Mouse (Mus musculus) heart, adult 8-10 months (tissue): ENCODE results near the gene Galnt7. TPM values are rescaled to one million over a fixed set of nuclear protein-coding genes. Genes with fewer than 3 reads are reported as not detected.

ENCODE experiments used
- DNase-seq: peaks from one replicate; pipeline ENCODE4 v3.0.0; 2022; ENCODE audit warnings: low spot score
- total RNA-seq, 4 experiments: library from RNA; stranded (reverse); gene quantifications; 2 replicates each; pipeline ENCODE4 v1.2.4; 2022

The Galnt7 gene
- total RNA-seq, 4 experiments from 2014 or later: 3.9 to 5.2 (median 4.9) TPM

DNA sequence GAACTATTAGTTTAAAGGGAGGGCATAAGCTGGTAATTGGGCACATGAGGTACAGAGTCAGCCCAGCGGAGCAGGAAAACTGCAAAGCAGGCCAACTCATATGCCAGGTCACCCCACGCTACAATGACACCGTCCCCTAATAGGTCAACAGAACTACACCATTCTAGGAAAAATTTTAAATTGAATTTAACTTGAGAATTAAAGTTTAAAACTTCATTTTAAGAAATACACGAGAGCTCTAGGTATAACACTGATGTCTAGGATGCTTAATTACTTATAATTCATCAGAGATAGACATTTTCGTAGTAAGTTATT lies 67.7 kb downstream of the Galnt7 start:
- no peak for DNase-seq

DNA sequence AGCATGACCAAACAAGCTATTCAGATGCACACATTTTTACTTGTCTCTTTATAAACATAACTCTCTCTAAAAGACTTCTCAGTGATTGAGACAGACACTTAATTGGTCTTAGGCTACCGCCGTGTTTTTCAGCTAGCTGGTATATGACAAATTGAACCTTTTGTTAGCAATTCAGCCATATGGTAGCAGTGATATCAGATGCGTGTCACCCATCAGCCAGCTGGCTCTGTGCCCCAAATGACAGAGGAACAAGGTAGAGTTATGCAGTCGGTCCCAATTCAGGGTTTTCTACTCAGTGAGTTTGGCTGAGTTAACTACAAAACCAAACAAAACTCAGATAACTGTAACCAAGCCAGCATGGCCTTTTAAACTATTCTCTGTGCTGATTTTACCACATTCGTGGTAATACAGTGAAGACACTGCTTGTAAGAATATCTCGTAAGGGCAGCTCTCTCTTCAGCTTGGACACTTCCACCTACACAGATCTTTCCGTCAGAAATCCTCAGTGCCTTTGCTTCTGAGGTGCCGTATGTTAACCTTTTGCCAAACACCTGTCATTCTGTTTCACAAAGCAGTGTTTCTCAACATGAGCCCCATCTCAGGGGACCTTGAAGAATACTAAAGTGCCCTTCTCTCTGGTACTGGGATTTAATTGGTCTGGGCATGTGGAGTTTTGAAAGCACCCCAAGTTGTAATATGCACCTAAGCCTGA lies 68.3 kb downstream of the Galnt7 start:
- DNase-seq: no peak

DNA sequence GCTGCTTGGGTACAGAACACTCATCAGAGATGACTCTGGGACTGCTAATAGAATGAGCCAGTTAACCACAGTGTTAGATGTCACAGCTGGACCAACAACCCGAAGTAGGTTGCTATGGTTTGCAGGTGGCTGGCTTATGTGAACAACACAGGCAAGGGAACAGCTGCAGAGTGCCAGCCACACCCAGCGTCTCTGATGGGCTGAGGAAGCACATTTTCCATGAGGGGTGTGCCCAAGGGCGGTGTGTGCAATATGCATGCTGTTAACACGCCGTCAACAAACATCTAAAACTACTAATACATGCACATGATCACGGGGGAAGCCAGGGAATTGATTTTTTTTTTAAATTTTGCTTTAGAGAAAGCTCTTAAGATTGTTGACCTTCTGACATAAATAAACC lies 73.0 kb downstream of the Galnt7 start:
- DNase-seq: no peak

DNA sequence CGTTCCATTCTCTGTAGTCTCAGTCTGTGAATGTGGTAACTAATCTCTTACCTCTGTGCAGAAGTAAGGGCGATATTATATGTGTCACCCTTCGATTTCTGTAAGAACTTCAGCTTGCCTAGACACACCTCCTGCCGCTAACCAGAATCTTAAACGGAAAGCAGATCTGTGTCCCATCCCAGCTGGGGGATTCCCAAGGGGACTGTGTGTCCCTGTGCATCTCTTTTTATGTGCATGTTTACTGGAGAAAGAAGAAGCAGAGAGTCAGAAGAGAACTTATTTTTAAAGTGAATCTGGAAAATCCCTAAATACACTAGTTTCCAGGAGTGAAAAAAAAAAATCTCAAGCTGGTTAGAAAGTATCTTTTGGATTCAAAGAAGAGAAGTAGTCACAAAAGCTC lies 75.5 kb downstream of the Galnt7 start:
- no peak for DNase-seq

DNA sequence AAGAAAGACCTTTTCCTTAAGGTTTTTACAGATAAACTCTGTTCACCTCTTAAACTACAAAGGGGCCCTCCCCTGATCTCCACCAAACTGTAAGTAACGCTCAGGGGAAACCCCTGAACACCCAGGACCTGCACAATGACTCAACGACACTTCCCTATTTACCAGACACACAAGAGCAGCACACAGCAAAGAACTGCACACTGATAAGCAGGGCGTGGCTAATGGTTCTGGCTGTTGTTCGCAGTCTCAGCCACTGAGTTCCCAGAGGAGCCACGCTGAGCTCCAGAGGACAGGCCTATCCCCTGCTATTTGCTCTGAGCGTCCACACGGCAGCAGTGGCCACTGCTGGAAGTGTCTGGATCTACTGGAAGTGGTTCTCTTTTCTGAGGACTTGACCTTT lies 76.6 kb downstream of the Galnt7 start:
- DNase-seq: peak; percentile 62

DNA sequence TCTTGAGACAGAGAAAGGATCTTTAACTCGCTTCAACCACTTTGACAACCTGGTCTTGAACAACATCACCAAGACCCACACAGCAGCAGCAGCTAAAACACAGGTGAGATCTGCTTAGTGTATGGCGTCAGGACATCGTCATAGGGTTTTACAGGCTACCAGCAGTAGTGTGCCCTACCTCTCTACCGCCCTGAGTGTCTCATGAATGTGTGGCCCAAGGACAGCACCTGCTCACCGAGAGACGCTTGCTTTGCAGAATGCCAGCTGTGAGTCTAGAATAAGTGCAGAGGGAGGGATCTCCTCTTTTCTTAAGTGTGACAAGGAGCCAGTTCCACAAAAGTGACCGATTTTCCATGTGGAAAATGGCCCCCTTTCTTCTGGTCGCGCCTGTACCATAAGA lies 77.5 kb downstream of the Galnt7 start:
- no peak for DNase-seq

DNA sequence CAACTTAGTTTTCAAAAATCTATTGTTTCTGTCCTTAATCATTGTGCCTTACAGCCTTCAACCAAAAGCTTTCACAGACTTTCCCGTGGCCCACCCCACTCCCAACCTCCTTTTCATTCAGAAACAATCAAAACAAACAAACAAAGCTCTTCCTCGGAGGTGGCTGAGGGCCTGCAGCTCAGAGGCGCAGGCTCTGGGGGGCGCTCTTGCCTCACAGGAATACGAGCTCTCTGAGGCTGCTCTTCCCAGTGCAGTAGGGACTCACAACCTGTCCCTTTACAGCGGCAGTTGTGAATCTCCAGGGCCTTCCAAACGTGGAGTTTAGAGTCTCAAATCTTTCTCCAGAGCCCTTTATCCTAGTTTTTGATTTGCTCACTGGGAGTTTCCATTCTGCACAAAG lies 78.4 kb downstream of the Galnt7 start:
- DNase-seq: peak; percentile 57

DNA sequence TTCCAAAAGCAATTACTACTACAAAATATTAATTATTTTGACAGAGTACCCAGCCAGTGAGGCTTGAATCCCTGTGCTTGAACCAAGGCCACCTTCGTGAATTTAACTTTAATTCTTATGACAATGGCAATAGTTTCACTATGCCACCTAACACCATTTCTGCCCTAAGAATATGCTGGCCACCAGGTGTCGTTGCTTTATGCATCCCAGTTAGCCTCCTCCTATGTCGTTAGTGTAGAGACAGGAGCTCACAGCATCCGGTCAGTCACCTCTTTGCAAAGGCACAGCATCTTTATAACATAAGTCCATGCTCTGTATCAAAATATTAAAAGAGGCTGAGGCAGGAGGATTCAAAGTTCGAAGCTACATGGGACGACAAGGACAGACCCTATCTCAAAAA lies 79.0 kb downstream of the Galnt7 start:
- no peak for DNase-seq

DNA sequence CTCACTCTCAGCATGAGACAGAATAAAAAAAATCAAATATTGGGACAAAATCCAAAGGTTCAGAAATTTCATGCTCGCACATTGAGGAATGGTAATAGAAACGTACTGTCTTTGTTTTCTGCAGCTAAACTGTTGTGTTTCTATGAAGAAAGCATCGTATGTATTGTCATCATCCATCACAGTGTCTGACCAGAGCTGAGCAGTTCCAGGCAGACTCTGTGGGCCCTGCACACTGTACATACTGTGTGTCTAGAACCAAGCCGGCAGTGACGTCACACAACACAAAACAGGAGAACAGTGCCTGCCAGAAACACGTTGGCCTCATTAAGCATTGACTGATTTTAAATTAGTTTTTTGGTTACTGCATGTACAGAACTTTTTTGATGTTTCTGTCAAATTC lies 82.9 kb downstream of the Galnt7 start:
- no peak for DNase-seq

DNA sequence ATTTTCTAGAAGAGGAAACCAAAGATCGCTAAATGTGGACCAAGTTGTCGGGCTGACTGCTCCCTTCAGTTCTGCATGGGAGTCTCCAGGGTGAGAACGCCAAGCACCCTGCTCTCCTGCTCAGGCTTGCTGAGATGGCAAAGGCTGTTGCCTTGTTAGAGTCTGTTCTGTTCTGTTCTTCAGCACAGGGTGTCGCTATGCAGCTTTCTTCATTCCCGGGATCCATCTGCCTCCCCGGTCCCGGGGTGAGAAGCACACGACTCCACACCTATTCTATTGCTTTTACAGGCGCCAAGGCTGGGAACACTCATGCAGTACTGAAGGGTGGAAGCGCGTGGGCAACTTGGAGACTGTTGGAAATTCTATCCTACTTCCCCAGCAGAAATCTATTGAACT lies 83.4 kb downstream of the Galnt7 start:
- no peak for DNase-seq

DNA sequence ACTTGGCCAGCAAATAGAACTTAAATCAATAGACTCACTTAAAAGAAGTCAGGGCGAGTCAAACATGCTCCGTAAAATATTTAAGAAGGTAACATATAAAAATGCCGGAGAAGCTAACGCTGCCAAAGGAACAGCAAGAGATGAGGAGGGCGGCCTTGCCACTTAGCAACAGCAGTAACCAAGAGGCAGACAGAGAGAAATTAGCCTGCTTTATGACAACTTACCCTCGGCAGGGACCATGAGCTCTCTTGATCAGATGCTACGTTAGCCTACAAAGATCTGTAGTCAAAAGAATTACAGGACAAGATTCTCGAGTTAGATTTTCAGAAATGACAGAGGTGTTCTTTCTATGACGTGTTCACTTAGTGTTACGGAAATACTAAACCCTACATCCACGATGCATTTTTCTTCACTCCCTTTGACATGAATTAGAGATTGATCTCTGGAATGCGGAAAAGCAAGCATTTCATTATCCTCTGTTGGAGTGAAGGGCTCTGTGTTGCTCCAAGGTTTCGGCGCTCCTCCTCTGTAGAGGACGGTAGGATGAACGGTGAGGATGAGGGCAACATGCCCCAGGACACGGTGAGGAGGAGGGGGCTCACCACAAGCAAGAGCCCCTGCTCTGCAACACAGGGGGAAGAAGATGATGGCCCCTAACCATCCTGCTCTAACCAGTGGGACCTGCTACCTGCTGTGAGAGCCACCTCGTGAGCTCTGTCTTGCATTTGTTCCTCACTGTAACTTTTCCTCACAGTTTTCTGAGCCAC lies 84.0 kb downstream of the Galnt7 start:
- DNase-seq: no peak

DNA sequence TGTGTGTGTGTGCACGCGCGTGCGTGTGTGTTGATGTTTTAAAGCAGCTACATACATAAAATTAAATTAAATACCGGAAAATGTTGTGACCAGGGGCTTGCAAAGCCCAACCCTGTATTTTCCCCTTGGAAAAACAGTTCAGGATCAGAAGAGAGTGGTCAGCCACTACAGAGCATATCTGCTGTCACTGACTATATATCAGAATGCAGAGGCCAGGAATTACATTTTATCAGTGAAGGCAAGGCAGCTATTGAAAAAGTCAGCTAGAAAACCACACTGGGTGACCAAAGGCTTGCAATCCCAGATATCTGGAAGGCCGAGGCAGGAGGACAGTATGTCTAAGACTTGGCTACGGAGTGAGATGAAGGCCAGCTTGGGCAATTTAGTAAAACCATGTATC lies 84.8 kb downstream of the Galnt7 start:
- DNase-seq: no peak

DNA sequence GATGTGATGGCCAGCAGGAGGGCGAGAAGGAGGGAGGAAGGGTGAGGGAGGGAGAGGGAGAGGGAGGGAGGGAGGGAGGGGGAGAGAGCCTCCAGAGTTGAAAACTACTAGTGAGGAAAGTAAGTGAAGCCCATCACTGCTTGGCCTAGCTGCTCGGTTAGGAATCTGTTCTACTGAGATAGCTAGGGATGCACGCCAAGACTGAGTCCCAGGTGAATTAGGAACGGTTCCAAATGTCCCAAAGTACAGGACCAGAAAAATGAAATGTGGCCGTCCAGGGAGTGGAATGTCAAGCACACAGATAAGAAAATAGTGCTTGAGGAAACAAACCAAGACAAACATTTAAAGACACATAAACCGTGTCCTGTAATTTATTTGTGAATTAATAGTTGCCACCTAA lies 87.8 kb downstream of the Galnt7 start:
- DNase-seq: no peak

DNA sequence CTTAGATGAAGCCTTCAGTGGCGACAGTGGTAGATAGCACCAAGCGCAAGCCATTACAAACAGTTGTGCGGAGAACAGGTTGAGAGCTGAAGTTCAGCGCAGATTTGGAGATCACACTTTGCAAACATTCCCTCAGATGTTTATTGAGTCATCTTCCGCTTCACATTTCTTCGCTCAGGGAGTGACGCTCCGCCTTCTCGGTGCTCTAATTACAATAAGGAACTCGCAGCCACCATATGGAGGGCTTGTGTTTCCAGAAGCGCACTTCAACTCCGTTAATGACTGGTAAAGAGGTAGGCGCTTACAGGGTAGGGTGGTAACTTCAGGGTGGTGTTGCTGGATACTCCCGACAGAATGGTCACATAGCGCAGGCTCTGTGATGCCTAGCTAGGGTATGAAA lies 89.1 kb downstream of the Galnt7 start:
- DNase-seq: no peak

DNA sequence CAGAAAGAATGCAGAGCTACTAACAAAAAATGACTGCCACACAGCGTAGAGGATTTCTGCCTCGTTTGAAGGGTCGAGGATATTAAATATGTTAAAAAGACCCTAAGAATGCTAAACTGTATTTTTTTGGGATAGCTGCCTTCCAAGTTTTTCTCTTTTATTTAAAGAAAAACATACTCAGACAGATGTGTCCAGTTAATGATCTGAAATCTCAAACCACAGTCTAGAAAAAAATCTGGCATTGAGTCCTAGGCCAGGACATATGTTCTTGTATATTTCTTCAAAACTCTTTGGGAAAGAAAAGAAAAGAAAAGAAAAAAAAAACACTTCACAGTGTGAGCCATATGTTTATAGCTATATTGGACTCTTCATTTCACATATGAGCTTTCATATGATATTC lies 90.1 kb downstream of the Galnt7 start:
- no peak for DNase-seq

DNA sequence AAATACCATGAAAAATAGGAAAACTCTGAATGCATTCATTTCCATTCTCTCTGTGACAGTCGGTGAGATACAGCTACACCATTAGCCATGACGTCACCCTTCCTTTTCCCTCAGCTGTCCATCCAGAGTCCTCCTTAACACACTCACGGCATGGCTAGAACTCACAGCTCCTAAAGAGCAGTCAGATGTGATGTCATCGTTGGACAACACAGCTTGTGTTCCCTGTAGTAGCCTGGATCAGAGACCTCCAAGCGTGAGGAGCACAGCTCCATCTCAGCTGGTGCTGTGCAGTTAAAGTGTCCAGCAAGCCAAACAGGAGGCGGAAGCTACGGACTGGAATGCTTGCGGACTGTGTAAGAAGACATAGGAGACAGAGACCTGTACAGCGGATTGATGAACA lies 91.9 kb downstream of the Galnt7 start:
- no peak for DNase-seq

DNA sequence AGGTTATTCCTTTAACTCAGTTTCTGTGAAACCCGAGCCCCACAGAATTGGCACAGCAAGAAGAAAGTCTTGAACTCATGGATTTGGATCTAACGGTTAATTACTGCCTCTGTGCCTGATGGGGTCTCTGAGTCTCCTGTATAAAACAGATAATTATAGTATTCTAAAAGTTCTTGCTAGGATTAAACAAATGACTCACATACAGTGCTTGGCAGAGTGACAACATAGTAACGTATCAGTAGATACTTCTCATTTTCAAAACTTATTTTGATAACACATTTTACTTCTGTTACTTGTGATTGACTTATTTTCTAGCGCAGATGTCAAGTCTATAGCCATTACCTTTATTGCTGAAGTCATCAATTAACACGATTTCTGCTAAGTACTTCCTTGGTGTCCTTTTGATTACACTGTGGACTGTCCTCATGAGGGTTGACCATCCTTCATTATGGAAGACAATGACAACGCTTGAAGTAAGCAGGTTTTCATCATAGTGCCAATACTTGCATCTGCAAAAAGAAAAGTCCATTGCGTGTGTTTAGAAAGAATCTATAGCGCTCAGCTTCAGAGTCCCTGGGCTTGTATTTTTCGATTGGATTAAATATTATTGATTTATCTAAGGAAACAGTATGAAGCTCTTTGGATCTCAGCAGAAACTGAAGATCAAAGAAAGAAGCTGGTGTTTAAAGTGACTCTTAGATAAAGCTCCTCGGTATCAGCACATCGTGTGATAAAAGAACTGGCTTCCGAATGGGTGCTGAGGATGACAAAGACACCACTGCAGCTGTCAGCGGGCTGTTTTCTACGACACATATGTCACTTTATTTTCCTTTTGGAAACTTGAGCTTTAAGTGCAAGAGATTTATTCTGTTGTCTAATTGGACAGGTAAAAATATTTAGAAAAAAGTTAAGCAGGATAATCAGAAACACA lies 100.5 kb downstream of the Galnt7 start:
- no peak for DNase-seq

DNA sequence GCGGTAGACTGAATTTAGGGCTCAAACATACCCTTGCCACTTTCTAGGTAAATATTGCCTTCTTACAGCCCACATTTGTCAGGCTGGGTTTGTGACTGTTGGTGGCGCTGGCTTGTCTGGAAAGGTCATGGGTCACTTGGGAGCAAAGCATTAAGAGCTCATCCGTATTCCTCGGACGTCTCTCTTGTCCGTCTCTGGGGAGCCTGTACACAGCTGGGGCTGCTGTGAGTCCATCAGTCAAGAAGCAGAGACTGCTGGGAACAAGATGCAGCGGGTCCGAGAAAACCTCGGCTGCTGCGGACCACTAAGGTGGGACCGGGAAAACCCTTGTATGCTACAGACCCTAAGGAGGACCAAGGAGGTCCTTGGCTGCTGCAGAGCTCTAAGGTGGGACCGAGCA lies 105.3 kb downstream of the Galnt7 start:
- no peak for DNase-seq

DNA sequence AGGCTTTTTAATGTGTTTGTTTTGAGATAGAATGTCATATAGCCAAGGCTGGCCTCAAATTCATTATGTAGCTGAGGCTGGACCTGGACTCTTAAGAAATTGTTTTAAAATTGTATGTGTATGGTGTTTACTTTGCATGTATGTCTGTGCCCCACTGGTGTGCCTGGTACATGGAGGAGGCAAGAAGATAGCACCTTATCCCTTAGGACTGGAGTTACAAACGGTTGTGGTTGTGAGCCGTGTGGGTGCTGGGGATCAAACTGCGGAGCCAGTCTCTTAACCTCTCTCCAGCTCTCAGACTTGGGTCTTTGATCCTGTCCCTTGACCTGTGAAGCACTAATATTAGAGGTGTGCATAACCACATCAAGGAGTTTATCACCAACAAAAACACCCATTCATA lies 106.0 kb downstream of the Galnt7 start:
- no peak for DNase-seq

DNA sequence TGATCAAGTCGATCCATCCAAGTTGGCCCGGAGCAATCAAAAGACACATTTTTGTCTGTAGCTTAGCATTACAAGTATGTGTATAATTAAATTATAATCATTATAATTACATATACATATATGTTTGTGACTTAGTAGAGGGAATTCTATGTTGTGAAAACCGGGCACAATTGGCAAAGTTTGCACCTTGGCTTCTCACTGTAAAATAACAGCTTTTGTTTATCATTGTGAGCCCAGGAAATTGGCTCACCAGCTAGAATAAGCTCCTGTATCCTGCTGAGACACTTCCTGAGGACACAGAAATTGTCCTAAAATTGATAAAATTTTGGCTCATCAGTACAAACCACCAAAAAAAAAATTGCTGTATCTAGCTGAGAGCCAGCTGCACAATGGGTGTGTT lies 106.4 kb downstream of the Galnt7 start:
- DNase-seq: no peak

DNA sequence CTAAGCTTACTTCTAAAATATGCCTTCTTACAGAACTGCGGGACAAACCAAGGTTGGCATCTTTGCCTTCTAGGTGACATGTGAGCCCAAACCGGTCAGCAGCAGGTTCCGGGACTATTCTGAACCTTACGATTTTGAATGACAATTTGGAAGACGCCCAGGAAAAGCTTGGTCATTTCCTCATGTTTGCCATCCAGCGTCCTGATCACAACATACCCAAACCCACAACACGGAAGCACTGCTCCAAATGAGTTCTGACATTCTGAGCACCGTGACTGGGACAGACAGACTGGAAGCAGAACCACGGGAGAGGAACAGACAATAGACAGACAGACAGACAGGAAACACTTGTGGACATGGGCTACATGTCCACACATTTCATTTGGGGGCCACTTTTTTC lies 111.4 kb downstream of the Galnt7 start:
- no peak for DNase-seq

DNA sequence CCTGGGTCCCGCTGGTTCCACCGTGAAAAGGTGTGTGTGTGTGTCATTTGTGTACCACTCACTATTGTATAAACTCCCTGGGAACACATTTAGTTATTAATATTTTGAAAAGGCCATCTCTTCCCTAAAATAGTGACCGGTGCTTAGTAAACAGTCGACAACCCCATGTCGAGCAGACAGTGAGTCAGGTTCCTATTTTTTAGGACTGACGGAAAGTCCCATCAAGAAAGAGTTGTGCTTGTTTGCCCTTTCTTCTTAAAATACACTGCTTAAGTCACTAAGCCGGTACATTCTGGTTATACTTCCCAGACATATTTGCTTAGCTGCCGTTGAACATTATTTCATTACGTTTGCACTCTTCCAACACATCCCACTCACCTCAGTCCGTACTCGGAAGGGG lies 111.9 kb downstream of the Galnt7 start:
- no peak for DNase-seq
